Mouse (Mus musculus): ENCODE data around the gene 1700003F12Rik.

Gene 1700003F12Rik

DNA sequence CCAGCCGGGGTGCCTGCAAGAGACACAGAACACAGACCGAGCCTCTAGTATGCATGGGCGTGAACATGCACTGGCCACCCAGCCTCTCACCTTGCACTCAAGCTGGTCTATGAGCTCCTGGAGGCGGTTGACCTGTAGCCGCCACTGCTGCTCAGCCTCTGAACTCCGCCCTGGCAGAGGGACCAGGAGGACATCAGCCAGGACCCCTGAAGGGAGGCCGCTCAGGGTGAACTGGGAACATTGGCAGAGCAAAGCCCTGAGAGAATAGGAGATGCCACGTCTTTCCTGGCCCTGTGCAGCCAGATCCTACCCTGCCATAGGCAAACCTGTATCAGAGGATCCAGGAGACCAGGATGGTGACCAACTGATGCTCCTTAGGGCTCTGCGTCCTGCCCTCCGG lies at the start of gene 1700003F12Rik:
TSS of gene 1700003F12Rik (plus strand) at position 375 of the 400 bp plus-strand sequence.
- no peak for DNase-seq (ENCODE audit: low spot score)

DNA sequence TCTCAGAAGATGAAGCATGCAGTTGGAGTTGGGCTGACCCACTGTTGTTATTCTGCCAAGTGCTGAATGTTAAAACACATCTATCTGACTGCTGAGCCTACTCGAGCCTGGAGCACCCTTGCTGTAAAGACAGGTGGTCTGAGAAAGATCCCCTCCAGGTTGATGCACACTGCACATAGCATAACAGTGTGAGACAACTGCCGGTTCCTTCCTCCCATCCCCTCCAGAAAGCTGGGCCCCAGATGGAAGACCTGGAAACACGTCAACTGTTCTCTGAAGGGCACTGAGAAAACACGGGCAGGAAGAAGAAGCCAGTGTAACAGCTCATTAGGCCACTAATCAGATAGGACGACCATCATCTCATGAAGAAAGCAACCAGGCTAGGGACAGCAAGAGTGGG lies 48.3 kb upstream of the 1700003F12Rik start:
- no peak for DNase-seq (ENCODE audit: low spot score)

DNA sequence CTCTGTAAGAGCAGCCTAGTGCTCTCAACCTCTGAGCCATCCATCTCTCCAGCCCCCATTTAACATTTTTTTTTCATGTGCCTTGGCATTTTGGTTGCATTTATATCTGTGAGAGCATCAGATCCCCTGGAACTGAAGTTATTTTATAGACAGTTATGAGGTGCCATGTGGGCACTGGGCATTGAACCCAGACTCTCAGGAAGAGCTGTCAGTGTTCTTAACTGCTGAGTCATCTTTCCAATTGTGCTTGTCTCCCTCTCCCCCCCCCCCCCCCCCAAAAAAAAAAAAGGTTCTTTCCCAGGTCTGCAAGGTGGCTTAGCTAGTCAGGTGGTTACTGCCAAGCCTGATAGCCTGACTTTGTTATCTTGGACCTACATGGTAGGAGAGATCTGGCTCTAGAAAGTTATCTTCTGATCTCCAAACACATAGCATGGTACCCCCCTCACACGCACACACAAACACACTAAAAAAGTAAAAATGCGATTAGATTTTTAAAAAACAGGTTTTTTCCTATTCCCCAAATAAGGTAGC lies 47.1 kb upstream of the 1700003F12Rik start:
- no peak for DNase-seq (ENCODE audit: low spot score)

DNA sequence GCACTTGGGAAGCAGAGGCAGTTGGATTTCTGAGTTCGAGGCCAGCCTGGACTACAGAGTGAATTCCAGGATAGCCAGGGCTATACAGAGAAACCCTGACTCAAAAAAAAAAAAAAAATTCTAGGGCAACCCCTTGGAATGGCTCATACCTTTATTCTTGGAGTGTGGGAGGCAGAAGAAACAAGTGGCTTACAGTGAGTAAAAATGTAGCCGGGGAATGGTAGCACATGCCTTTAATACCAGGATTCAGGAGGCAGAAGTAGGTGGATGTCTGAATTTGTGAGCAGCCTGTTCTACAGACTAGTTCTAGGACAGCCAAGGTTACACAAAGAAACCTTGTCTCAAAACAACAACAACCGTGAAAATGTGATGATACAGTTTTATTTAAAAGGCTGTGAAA lies 46.1 kb upstream of the 1700003F12Rik start:
- DNase-seq (ENCODE audit: low spot score), result no peak

DNA sequence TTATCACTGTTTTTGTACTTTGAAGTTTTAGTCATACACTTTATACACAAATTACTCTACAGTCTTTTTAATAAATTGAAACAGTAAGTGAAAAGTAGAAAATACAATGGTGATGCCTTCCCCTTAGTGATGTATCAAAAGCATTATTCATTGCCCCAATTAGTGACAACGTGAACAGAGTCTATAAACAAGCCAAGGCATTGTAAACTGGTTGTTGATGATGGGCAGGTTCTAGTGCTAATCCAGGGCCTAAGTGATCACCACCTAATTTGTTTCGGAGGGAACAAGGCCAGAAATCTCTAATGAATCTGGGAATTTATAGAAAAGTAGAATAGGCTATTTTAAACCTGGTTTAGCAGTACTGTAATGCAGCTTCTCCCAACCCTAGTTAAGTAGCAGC lies 39.8 kb upstream of the 1700003F12Rik start:
- no peak for DNase-seq (ENCODE audit: low spot score)

DNA sequence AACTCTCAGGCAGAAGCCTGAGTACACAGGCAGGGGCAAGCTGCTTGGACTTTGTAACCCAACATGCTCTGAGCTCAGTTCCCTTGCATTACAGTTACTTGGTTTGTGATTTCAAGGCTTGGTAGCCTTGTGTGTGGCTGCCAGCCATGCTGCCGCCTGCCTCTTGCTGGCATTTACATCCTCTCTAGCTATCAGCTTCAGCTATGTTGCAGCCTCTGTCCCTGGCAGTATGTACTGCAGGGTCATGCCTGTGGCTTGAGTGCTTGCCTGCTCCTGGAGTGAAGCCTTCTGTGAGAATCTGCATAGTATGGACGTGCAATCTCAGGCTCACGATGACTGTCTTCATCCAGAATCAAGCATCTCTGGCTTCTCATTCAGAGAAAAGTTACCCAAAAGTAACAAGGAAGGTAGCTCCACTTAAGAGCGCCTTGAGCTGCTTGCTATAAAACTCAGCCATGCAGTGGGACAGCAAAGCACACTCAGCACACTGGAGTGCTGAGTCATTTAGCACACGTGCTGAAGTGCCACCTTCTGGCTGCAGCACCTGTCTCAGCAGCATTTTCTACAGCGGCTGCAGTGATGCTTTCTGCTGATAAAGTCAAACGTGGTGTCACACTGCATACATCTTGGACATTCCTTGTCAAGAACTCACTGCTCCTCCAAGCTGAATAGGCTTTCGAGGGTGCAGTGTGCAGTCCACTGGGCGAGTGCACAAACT lies 39.2 kb upstream of the 1700003F12Rik start:
- peak; percentile 5 for DNase-seq (ENCODE audit: low spot score)

DNA sequence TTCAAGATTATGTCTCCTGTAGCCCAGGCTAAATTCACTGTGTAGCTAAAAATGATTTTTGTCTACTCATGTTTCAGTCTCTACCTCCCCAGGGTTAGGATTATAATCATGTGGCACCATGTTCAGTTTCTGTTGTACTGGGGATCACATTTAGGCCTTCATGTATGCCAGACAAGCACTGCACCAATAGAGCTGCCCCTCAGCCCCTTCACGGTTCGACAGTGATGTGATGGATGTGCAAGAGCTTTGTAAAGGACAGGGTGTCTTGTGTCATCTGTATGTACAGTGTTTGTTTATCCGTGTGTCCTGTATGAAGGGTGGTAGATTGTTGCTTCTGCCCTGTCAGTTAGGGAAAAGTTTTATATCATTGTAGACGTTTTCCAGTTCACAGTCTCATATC lies 38.4 kb upstream of the 1700003F12Rik start:
- no peak for DNase-seq (ENCODE audit: low spot score)

DNA sequence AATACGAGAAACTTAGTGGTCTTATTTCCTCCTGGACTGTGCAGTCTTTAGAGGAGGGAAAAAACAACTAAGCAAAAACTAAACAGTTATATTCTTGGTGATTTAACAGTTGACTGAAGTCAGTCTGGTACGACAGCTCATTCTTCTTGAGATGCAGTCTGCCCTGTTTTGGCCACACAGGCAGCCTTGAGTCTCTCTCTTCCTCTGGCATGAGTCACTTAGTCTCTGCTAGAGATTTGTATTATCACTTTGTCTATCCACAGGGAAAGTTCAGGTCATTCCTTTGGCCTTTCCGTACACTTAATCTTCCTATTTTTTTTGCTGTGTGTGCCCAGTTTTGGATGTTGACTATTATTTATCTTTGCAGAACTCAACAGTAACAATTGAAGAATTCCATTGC lies 36.7 kb upstream of the 1700003F12Rik start:
- DNase-seq (ENCODE audit: low spot score), result no peak

DNA sequence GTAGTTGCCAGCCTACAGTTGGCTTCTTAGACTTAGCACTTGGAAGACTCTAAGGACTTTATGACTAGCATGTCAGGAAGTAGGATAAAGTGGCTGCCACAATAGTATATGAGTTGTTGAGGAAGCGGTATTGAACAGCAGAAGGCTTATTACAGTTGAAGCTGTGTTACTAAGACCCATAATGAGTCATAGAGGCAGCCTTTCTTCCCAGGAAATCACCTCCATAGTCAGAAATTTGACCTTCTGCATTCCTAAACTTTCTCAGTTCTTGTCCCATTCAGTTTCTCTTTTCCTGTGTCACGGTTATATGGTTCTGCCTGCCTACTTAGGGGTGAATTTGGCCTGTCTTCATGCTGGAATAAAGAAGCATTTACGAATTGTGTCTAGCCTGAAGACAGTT lies 29.9 kb upstream of the 1700003F12Rik start:
- no peak for DNase-seq (ENCODE audit: low spot score)

DNA sequence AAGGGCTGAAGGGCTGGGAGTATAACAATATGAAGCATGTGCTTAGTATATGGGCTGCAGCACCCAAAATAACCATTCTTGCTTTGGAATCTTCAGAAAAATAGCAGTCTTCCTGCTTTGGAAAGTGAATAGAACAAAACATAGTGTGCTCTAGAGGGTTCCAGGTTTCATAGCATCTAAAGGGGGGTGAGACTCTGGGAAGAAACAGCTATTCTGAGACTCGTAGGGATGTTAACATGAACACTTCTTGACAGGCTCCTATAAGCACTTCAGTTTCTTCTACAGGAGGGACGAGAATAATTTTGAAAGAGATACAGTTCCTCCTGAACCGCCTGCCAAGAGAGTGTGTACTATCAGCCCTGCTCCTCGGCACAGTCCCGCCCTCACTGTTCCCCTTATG lies 29.5 kb upstream of the 1700003F12Rik start:
- DNase-seq (ENCODE audit: low spot score), result no peak

DNA sequence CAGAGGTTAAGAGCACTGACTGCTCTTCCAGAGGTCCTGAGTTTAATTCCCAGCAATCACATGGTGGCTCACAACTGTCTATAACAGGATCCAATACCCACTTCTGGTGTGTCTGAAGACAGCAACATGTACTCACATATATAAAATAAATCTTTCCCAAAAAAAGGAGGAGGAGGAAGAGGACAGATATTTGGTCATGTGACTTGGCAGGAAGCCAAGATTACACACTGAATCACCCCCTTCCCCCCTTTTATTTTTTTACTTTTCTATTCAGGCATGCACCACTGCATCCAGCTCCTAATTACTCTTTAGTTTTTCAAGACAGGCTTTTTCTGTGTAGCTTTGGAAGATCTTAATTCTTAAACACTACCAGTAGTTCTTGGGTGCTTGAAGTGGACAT lies 25.4 kb upstream of the 1700003F12Rik start:
- no peak for DNase-seq (ENCODE audit: low spot score)

DNA sequence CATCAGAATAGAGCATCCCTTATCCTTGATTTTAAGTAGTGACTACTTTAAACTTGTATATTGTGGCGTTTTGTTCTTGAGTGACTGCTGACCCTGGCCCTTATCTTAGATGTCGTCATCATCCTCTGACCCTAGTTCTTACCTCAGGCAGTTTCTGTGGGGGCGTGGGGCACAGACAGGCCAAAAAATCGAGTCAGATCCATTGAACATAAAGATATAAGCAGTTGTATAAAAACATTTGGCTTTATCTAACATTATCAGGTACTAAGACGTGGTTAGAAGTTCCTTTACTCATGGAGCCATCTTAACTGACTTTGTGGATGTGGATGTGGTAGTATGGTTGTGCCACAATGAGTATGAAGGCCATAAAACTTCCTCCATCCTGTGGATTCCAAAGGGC lies 24.6 kb upstream of the 1700003F12Rik start:
- no peak for DNase-seq (ENCODE audit: low spot score)

DNA sequence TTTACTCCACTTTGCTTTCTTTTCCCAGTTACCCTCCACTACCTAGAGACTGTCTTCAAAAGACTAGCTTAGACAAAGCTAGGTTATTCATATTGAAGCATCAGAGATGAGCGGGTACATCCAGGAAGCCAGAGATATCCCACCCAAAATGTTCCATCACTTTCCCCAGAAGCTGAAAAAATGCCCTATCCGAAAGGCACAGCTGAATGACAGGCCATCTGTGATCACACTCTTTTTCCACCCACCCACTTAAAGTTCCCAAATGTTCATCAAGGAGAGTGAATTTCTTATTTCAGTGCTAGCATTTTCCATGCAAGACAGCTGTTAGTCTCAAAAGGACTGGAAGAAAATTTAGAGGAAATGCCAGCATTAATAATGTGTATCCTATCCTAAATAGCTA lies 21.6 kb upstream of the 1700003F12Rik start:
- DNase-seq (ENCODE audit: low spot score), result no peak

DNA sequence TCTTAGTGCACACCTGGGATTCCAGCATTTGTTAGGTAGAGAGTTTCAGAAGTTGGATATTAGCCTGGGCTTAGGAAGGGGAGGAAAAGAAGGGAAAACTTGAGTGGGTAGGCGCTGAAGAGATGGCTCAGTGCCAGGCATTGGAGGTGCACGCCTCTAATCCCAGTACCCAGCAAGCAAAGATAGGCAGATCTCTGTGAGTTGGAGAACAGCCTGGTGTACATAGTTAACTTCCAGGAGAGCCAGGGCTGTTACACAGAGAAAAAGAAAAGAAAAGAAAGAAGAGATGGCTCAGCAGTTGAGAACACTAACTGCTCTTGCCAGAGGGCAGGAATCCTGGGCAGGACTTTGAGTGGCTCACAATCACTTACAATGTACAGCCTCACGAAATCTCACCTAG lies 20.4 kb upstream of the 1700003F12Rik start:
- DNase-seq (ENCODE audit: low spot score), result no peak

DNA sequence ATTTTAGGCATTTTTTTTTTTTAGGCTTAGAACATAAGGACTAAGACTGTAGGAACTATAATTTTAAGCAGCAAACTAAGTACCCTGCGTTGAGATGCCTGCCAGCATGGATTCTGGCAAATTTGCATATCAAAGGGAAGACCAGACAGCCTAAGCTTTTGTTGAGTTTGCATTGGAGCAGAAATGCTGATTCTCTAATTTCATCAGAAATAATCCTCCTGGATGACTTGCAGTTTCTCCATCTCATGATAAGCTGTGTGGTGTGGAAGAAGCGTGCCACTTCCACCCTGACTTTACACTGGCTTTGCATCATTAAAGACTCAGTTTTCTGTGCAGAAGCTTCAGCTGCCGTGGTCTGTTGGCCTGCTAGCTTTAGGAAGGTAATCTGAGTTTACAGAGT lies 14.0 kb upstream of the 1700003F12Rik start:
- DNase-seq (ENCODE audit: low spot score), result no peak

DNA sequence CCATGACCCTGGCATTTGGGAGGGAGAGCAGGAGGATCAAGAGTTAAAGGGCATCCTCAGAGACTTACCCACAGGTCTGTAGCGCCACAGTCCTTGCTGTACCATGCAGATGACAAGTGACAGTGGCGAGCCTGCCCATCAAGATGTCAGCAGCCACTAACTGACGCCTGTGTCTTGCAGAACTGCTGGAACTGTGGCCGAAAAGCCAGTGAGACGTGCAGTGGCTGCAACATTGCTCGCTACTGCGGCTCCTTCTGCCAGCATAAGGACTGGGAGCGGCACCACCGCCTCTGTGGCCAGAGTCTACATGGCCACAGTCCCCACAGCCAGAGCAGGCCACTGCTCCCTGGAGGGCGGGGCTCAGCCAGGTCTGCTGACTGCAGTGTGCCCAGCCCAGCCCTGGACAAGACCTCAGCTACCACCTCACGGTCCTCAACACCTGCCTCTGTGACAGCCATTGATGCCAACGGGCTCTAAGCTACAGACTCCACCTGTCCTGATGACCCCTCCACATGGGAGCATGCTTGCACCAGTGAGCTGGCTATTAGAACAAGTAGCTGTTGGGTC lies 12.1 kb upstream of the 1700003F12Rik start:
- DNase-seq (ENCODE audit: low spot score), result no peak

DNA sequence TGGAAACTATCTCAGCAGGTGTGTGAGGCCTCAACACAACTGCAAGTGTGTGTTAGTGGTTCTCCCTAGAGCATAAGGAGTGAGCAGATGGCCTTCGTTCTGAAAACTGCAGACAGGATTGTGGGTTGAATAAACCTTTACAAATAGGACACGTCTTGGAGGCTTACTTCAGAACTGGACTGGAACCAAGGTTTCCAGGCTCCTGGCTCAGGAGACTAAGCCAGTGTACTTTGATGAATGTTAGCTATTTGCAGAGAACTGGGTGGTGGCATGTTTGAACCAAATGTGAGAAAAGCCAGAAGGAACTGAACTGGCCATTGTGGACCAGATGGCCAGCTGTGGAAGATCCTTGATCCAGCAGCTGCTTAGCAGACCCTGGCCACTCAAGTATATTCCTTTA lies 8.6 kb upstream of the 1700003F12Rik start:
- peak; percentile 21 for DNase-seq (ENCODE audit: low spot score)

DNA sequence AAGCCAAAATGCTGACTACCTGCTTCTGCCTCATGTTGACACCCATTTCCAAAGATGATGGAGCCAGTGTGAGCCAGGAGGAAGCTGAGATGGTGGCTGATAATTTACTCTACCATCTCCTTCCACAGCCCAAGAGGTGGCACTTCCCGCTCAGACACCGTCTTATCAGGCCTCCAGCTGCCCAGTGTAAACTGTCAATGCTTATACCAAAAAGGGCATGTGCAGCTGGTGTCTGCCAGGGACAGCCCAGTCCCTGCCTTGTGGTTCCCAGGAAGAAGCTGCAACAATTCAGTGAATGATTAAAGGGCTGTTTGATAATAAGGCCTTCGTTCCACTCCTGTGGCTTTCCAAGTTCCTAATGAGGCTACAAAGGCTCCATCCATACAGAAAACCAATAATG lies 8.2 kb upstream of the 1700003F12Rik start:
- no peak for DNase-seq (ENCODE audit: low spot score)

DNA sequence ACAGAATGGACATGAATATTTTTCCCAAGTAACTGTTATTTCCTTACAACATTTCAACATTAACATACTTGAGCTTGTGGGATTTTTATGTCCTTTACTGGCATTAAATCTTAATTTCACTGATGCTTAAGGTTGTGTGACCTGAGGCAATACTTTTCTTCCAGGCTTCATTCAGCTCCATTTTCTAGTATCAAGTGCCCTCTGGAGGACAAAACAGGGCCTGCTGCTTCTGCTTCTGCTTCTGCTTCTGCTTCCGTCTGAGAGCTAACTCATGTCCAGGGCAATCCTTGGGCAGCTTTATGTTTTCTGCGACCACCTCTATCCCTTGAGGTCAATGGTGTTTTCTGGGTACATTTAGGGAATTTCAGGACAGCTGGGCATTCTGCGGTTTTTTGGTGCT lies 7.2 kb upstream of the 1700003F12Rik start:
- peak; percentile 48 for DNase-seq (ENCODE audit: low spot score)

DNA sequence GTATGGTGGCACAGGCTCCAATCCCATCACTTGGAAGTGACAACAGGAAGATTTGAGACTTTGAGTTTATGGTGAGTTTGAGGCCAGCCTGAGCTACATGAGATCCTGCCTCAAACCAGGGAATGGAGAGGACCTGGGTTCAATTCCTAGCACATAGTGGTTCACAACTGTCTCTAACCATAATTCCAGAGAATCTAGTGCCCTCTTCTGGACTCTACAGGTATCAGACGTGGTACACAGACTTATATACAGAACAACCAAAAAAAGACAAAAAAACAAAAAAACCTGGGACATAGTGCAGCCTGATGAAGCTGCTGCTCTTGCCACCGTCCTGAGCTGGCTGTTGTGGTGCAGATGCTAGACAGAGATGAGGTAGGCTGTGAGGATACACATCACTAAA lies 5.3 kb upstream of the 1700003F12Rik start:
- DNase-seq (ENCODE audit: low spot score), result no peak

DNA sequence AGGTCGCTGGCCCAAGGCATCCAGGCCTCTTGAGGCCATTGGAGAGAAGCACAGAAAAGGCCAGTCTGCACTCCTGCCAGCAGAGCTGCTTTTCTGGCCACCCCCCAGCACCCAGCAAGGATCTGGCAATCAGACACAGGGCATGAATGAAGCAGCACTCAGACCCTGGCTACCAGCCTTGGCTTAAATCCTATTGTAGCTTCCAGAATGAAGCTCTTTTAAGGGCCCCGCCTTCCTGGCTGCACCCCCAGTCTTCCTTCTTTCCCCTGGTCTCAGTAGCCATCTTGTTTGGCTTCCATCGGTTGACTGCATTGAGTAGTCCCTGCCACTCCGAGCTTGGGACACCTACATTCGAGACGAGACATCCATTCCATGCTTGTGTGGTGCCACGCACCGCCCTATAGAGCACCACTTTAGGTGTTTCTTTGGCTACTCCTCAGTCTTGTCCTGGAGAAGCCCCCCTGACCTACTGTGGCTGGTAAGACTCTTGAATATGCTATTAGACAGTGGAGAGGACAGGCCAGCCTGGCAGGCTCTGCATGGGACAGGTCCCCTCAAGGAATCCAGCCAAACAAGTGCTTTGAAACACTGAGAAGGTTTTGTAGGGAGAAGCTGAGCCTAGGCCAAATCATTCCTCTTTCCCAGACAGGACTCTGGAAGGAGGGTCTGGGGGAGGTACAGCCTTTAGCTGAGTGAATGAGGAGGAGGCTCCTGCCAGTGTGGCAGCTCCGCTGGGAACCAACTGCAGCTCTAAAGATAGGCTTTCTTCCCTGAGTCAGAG lies 3.1 kb upstream of the 1700003F12Rik start:
- peak; percentile 29 for DNase-seq (ENCODE audit: low spot score)

DNA sequence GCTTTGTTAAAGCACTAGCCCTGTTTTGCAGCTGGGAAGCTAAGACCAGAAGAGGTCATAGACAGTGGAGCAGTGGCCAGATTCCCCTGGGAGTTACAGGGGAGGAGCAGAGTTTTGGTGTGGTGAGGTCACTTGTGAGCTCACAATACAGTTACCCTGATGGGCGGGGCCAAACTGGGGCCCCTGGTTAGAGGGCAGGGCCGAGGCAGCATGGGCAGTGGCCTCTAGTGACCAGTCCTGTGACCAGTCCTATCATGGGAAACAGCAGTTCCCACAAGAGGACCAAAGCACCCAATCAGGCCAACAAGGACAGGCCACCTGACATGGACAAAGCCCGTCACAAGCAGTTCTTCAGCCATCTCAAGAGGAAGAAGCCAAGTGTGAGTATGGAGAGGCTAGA lies 1.8 kb downstream of the 1700003F12Rik start:
- DNase-seq (ENCODE audit: low spot score), result no peak

Data from urinary bladder, postnatal 14 days (tissue).